Mouse (Mus musculus) monocyte, adult 5-6 weeks (primary cell): ENCODE data around the gene Mapk14. TPM values are rescaled to one million over a fixed set of nuclear protein-coding genes. Genes with fewer than 3 reads are reported as not detected.

ENCODE experiments used
- ATAC-seq: fragments of 153-309, 156-312 bp; replicated peaks from 2 replicates; pipeline ENCODE4 v1.8.0; 2017; ENCODE audit warnings: mild to moderate bottlenecking; ENCODE audit not compliant: low TSS enrichment, insufficient number of reproducible peaks, severe bottlenecking, poor library complexity, low FRiP score
- total RNA-seq: library from RNA; stranded (forward); fragments of 200-1000, 200-491, 200-594 nt; gene quantifications from 3 replicates; pipeline ENCODE4 v1.2.3, GENCODE M21; 2017

The Mapk14 gene
- 157 to 202 TPM (median 181 TPM) in 3 replicates for total RNA-seq

DNA sequence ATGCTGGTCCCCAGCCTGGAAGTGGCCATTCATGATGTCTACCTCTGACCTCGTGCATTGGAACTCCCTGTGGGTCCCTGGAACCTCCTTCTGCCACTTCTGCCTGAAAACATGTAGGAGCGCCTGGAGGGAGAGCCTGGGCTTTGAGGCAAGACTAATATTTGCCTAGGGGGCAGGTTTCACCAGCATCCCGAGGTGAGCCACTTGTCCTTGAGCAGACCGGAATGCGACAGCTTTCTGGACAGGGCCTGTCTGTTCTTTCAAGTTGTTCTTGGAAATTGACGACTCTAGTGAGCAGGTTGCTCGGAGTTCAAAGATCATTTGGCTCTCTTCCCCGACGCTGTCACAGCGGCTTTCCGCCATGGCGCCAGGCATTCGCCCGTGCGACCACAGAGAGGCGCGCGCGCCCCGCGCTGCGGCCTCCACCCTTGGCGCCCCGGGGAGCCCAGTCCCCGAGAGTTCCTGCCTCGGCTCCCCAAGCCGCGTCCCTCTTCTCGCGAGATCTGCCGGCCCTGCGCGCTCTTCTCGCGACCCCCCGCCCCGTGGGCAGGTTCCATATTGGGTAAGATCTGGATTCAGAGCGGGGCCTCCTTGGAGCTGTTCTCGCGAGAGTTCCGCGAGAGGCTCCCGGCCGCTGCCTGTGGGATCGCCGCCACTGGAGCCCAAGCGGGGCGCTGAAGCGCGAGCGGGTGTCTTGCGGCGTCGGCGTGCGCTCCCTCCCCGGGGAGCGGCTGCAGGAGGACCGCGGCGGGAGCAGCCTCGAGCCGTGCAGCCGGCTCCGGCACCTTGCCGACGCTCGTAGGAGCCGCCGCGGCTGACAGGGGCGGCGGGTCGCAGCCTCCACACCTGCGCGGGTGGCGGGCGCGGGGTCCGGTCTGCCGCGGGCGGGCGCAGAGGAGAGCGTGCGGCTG lies at the start of gene Mapk14:
Mapk14 (plus strand) TSS at position 554 of the 911 bp plus-strand sequence.
- ATAC-seq = peak; percentile 81

DNA sequence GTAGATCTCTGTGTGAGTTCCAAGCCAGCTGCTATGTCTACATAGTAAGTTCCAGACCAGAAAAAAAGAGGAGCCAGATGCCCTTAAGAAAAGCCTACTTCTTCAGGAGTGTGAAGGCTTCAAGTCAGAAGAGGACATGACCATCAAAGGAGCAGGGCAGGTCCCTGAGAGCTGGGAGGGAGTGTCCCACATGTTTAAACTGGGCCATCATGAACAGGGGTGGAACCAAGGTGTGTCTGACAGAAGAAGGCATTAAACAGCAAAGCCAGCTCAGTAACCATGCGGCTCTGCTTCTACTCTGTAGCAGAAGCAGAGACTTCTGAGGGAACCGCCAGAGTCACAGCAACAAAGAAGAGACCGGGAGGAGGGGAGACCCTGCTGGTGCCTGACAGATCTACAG lies 47.4 kb upstream of the Mapk14 start:
- no peak for ATAC-seq

DNA sequence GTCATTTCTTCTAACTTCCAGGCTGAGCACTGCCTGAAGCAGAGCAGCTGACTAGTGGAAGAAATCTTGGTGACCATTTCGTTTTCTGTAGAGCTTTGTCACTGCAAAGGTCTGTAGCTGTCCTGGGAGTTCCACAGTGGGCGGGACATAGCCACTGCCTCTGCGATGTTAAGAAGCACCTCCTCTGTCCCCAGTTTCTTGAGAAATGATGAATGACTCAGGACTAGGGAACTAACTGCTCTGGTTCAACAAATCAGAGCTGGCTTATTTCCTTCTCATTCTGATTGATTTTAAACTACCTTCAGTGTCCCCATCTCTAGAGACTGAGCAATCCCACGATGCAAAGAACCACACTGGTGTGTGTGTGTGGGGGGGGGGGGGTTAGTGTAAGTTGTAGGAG lies 47.0 kb upstream of the Mapk14 start:
- ATAC-seq = no peak

DNA sequence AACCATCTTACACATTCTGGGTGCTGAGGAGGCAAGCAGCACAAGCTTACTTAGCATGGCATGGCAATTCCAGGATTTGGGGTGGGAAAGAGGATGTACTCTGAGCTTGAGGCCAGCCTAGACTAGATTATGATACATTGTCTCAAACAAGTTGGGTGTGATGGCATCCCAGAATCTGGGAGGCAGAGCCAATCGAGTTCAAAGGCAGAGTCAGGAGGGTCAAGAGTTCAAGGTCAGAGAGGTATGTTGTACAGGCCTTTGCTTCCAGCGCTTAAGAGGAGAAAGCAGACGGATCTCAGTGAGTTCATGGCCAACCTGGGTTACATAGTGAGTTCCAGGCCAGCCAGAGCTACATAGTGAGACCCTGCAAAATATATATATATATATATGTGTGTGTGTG lies 44.9 kb upstream of the Mapk14 start:
- no peak for ATAC-seq

DNA sequence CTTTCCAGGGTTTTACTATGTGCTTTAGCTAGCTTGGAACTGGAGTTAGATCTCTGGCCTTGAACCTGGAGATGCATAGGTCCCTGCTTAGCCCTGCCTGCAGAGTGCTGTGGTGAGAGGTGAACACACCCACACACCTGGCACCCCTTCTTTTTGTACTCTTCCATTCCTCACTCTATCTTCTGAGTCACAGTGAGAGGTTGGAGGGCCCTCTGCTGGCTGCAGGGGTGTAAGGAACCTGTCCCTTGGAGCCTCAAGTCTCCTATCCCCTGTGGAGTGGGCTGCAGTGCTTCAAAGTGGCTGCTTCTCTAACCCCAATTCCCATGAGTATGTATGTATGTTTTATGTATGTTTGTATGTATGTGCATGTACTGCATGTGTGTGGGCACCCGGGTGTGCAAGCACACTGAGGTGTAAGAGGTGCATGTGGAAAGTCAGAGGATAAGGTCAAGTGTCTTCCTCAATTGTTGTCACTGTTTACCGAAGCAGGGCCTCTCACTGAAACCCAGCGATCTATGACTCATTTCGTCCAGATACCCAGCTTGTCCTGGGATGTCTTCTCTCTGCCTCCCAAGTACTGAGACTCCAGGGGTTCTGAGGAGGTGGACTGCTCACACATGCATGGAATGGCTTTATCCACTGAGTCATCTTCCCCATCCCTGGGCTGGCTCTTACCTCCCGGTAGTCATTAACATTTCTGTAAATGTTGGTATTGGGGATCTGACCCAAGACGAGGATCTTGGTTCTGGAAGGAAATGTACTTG lies 42.3 kb upstream of the Mapk14 start:
- ATAC-seq = 0 out of 2 replicates have a peak, but pooled peaks have one; percentile 50

DNA sequence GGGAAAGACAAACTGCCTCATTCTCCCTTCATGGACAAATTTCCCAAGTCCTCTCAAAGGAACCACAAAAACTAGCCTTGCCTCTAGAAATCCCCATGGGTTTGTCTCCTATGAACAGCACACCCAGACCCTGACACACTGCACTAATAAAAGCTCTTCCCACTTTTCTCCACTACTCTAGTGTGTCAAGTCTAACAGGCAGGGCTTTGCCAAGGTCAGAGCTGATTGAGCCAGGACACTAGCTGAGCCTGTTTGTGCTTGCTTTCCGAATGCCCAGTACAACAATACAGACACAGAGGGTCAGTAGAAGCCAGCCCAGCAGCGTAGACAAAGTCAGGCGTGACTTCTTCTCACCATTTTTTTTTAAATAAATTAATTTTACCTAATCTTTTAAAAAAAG lies 40.9 kb upstream of the Mapk14 start:
- no peak for ATAC-seq

DNA sequence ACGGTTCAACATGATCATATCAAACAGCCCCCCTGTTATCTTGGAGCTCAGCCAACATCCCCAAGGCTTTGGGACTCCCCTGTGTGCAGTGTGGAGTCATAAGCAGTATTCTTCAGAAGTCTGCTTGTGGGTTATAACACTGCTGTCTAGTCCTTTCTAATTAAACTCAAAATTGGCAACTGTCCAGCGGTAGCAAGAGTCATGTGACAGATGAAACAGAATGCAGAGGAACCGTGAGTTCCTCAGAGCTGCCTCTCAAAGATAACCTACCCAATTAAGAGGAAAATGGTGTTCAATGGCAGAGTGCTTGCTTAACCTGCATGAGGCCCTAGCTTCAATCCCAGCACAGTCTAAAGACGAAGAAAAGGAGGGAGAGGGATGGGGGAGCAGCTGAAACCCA lies 33.2 kb upstream of the Mapk14 start:
- no peak for ATAC-seq

DNA sequence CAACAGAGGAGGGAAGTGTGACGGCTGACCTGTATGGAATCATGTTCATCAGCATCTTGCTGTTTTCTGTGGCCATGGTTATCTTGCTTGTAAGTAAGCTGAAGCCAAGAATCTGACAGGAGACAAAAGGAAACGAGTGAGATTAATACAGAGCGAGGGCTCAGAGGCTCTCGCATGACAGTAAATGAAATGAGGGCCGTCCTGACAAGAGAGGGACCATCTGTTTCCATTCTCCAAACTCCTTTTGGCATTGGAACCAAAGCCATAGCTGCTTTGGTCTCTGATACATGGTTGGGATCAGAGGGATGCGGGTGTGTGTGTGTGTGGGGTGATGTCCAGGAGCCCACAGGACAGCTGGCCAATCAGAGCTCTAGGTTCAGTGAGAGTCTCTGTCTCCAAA lies 31.6 kb upstream of the Mapk14 start:
- no peak for ATAC-seq

DNA sequence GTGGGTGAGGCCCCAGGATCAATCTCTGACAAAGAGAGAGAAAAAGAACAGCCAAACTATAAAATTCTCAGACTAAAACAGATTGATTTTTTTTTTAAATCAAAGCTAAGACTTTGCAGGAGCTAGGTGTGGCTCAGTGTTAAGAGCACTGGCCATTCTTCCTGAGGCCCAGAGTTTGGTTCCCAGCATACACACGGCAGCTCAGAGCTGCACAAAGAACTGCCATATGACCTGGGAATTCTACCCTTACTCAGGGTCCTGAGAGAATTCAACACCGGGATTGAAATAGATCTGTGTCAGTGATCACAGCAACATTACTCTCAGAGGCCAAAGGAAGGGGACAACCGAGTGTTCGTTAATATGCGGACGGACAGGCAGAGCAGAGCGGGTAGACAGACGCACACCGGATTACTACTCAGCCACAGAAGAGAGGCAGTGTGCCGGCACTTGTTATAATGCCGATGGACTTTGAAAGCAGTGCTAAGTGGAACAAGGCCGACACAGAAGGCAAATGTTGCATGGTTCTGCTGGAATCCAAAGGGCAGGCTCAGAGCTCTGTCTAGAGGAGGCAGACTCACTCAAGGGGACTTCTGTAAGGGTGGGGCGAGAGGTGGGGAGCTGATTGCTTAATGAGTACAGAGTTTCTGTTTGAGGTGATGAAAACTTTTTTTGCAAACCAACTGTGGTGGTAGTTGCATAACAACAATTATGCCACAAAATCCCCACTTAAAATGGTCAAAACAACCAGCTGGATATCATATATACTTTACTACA lies 8.6 kb upstream of the Mapk14 start:
- peak; percentile 62 for ATAC-seq

DNA sequence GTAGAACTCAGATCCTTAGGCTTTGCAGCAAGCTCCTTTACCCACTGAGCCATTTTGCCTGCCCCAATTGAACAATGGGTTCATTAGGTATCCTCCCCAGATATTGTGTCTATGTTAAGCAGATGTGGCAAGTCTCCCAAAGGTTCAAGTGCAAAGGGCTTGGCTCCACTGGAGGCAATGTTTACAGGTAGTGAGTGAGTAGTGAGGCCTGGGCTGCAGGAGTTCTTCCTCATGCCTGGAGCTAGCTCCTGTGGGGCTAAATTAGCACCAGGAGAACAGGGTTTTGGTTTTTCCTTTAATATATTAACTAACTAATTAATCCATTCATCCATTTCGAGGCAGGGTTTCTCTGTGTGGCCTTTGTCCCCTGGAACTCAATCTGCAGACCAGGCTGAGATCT lies 7.5 kb upstream of the Mapk14 start:
- no peak for ATAC-seq

DNA sequence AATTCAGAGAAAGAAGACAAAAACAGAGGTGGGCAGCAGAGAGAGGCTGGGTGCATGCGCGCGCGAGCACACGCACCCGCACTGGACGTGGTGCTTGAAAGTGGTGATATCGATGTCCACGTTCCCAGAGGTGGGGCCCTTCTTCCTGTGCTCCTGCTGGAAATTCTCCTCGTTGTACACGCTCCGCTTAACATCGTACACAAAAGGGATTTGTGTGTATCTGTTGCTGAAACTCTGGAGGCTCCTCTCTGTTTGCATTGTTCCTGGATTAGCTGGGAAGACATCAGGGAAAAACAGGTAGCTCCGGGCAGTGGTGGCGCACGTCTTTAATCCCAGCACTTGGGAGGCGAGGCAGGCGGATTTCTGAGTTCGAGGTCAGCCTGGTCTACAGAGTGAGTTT lies 6.5 kb upstream of the Mapk14 start:
- no peak for ATAC-seq

DNA sequence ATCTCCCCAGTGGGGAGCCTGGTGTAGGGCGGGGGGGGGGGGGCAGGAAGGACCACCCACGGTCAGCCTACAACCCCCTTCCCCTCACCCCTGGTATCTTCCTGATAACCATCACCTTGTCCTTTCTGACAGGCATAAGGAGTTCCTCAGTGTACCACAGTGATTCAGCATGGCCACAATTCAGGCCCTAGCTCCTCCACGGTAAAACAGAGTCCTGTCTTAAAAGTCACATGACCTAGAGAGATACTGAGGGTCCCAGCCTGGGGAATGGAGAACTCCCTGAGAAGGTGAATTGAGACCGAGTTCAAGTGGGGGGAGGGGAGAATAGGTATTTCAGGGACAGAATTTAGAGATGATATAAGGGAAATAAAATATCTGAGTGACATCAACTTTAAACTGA lies 3.8 kb upstream of the Mapk14 start:
- ATAC-seq = no peak

DNA sequence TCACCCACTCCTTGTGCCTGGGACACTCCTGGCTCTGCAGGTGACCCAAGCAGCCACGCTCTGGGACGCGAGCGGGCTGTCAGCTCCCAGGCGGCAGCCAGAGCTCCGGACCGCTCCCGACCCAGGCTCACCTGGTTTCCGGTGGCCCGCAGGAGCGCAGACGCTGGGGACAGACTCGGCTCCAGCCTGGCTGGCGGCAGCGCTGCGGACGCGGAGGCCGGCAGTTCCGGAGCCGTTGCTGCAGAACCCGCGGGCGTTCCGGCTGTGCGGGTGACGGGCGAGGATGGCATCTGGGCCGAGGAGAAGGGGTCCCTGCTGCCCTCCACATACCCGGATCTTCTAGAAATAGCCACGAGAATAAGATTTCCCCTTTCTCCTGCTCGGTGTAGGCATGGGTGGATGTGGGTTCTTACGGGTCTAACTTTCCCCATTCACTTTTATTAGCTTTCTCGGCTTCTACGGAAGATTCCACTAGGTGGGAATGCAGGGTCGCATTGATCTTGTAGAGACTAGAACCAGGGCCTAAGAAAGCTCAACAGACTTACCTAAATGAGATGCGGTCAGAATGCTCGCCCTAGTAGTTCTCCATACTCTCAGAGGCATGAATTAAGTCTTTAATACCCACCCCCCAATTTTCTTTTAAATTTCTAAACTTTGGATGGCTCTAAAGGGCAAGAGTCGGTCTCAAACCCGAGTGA lies 1.4 kb upstream of the Mapk14 start, which contains the start of gene Slc26a8:
Slc26a8 (minus strand) TSS at position 648 of the 698 bp plus-strand sequence.
- ATAC-seq = no peak

DNA sequence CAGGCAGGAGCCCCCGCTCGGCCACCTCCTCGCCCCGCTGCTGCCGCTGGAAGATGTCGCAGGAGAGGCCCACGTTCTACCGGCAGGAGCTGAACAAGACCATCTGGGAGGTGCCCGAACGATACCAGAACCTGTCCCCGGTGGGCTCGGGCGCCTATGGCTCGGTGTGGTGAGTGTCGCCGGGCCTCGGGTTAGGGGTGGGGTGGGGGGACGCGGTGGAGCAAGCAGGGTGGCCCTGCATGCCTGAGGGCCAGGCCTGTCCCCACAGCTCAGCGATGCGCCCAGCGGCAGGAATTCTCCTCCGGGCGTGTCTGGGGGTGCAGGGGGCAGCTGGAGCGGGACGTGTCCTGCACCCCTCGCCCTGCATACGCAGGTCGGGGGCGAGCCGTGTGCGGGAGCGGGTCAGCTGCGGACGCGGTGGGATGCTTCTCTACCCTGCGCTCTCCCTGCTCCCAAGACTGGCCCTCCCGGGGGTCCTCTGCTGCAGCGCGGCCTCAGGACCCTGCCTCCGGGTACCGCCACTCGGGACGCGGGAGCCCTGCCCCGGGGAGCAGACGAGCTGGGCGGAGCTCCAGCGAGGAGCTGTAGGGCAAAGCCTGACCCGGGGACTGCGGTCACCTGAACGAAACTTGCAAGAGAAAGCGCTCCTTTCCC lies 685 bp downstream of the Mapk14 start:
- no peak for ATAC-seq

DNA sequence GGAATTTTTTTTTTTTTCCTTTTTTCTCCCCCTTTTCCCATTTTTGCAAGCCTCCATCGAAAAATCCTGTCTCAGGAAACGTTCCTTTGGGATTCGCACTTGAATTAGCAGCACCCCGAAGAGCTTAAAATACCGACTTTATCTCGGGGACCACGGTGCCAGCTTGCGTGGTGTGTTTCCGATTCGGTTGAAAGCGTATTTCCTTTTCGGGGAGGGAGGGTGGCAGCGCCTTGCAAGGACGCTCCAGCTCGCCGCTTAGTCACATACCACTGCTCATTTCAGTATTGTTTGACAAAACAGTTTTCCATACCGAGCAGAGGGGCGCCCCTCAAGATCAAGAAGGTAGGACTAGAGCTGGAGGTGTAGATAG lies 1.2 kb downstream of the Mapk14 start:
- ATAC-seq = no peak

DNA sequence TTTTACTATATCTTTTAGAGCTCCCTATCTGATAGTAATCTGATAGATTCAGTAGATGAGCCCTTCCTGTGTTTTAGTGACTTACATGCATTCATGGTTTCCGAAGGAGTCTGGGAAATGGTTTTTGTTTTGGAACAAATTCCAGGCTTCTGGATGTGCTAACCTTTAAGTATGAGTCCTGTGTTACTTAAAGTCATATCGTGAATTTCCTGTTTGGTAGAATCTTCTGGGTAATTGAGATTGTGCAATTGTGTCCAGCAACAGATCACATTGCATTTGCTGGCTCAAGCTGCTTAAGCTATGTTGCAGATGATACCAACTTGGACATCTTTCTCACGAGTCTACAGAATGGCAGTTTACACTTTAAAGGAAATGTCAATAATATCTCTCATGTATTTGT lies 2.0 kb downstream of the Mapk14 start:
- no peak for ATAC-seq

DNA sequence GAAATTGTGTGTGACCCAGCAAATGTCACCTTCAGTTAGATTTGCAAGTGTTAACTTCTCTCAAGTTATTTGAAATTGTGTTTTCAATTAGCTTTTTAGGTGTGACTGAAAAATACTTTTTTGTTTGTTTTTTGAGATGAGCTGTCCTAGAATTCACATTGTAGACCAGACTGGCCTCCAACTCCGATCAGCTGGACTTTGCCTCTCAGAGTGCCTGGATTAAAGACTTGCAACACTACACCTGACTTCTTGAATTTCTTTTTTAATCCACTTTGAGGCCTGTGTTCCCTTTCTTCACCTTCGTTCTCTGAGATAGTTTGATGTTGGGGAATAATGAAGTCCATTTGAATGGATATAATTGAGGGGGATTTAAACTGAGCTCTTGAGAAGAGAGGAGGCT lies 2.9 kb downstream of the Mapk14 start:
- ATAC-seq = no peak

DNA sequence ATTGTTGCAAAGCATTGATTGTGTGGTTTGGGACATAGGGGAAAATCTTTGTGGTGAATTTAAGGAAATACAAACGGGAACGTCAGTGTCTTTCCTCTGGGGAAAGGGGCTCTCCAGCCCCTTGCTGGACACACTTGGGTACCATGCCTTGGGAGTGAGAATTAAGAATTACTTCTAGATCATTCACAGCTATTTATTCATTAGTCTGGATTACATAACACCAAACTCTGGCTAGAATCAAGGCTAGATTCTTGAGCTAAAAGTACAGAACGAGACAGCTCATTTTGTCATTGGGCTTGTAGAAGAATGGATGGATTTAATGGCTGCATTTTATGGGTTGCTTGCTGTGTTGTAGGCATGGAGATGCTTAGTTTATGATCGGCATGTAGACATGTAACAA lies 3.7 kb downstream of the Mapk14 start:
- no peak for ATAC-seq
